Mouse (Mus musculus) heart, embryonic 10.5 days (tissue): ENCODE measurements around the gene Tbx6. TPM values are rescaled to one million over a fixed set of nuclear protein-coding genes. Genes with fewer than 3 reads are reported as not detected.

Experiments used
- DNase-seq: peaks from one replicate; pipeline ENCODE4 v3.0.0-alpha.2; 2017; ENCODE audit warnings: low spot score
- H3K27ac ChIP-seq: fragments of 300-500 bp; sonication (generic); 2 replicates; pipeline ENCODE4 v1.5.1; 2016; ENCODE audit warnings: mild to moderate bottlenecking
- H3K27me3 ChIP-seq: fragments of 300-500 bp; sonication (generic); 2 replicates; pipeline ENCODE4 v1.6.1; 2016; ENCODE audit warnings: mild to moderate bottlenecking; ENCODE audit not compliant: poor library complexity, insufficient read depth, severe bottlenecking
- H3K36me3 ChIP-seq: fragments of 300-500 bp; sonication (generic); 2 replicates; pipeline ENCODE4 v1.6.1; 2016; ENCODE audit warnings: mild to moderate bottlenecking, moderate library complexity
- H3K4me1 ChIP-seq: fragments of 300-500 bp; sonication (generic); 2 replicates; pipeline ENCODE4 v1.6.1; 2016; ENCODE audit warnings: mild to moderate bottlenecking
- H3K4me3 ChIP-seq: fragments of 300-500 bp; sonication (generic); 2 replicates; pipeline ENCODE4 v1.5.1; 2016; ENCODE audit warnings: mild to moderate bottlenecking, moderate library complexity
- H3K9me3 ChIP-seq: fragments of 300-500 bp; sonication (generic); 2 replicates; pipeline ENCODE4 v1.6.1; 2016; ENCODE audit warnings: mild to moderate bottlenecking, moderate library complexity
- WGBS: fragments of 180-500 bp; shearing (Covaris S2); methylation state at CpG from one replicate; pipeline ENCODE4 v1.1.7; 2016; 5-methylcytosine and 5-hydroxymethylcytosine counted together
- polyA plus RNA-seq: library from polyadenylated mRNA; unstranded; fragments of >200 nt; fragmentation: Nextera tagmentation; extraction: Ambion mirVana; gene quantifications from 2 replicates; pipeline ENCODE4 v1.2.1, GENCODE M21; 2016

Gene Tbx6
- 0.23 and 0.53 TPM in 2 replicates for polyA plus RNA-seq

- Histone ChIP-seq H3K9me3 (no peaks in the 10 kb centered on the region), H3K4me3 (peak within 1 kb of the TSS; percentile 63), H3K36me3 (peaks cover 35% of the 10 kb centered on the region), H3K27ac (peak within 1 kb of the TSS; percentile 76), H3K27me3 (no peaks in the 10 kb centered on the region), H3K4me1 (peaks cover 61% of the 10 kb centered on the region)
- WGBS: 7% methylated on average over 22 of the region's 22 CpGs
- no peak for DNase-seq
Measured at GRCm38 (mm10) chr7:126780971-126781635, at the start of gene Tbx6. Tbx6 (plus strand) TSS chr7:126781483.

- no peaks in the 10 kb centered on the region for H3K36me3 ChIP-seq
- no peak for DNase-seq
- no peak overlapping the region for H3K4me3 ChIP-seq
- WGBS: 77% methylated on average over 8 of the region's 8 CpGs
- no peak overlapping the region for H3K27ac ChIP-seq
- 0 out of 2 replicates have a peak, but pooled peaks cover 5% of the 10 kb centered on the region for H3K4me1 ChIP-seq
- no peaks in the 10 kb centered on the region for H3K9me3 ChIP-seq
- peaks cover 22% of the 10 kb centered on the region; the same call in 1 of the 2 replicates for H3K27me3 ChIP-seq
Measured at GRCm38 (mm10) chr7:126736122-126736521, 45.2 kb upstream of the Tbx6 start.

DNA sequence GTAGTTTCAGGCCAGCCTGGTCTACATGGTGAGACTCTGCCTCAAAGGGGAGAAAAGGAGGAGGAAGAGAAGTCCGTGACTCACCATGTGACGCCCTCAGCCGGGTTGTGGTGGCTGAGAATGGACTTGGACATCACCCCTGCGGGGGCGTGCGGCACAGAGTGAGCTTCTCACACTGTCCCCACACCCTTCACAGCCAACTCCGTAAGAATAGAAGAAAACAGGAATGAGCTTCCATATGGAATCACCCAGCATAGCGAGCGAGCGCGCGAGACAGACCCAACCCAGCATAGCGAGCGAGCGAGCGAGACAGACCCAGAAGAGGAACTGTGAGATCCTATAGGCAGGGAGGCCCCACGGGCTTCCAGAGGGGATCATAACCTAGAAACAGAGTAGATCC is 41.7 kb upstream of the Tbx6 start:
- H3K27me3 ChIP-seq: peaks cover 18% of the 10 kb centered on the region; the same call in 1 of the 2 replicates
- 84% methylated on average over 17 of the region's 17 CpGs for WGBS
- no peak for DNase-seq
- H3K4me3 ChIP-seq: no peak overlapping the region
- H3K9me3 ChIP-seq: no peaks in the 10 kb centered on the region
- H3K27ac ChIP-seq: no peak overlapping the region
- no peaks in the 10 kb centered on the region for H3K36me3 ChIP-seq
- 0 out of 2 replicates have a peak, but pooled peaks cover 5% of the 10 kb centered on the region for H3K4me1 ChIP-seq

- no peaks in the 10 kb centered on the region for H3K36me3 ChIP-seq
- no peak for DNase-seq
- H3K27me3 ChIP-seq: peaks cover 18% of the 10 kb centered on the region; the same call in 1 of the 2 replicates
- 0 out of 2 replicates have a peak, but pooled peaks cover 5% of the 10 kb centered on the region for H3K4me1 ChIP-seq
- no peak overlapping the region for H3K4me3 ChIP-seq
- 77% methylated on average over 13 of the region's 13 CpGs for WGBS
- H3K27ac ChIP-seq: no peak overlapping the region
- no peaks in the 10 kb centered on the region for H3K9me3 ChIP-seq
Measured at GRCm38 (mm10) chr7:126740132-126740735, 41.0 kb upstream of the Tbx6 start.

DNA sequence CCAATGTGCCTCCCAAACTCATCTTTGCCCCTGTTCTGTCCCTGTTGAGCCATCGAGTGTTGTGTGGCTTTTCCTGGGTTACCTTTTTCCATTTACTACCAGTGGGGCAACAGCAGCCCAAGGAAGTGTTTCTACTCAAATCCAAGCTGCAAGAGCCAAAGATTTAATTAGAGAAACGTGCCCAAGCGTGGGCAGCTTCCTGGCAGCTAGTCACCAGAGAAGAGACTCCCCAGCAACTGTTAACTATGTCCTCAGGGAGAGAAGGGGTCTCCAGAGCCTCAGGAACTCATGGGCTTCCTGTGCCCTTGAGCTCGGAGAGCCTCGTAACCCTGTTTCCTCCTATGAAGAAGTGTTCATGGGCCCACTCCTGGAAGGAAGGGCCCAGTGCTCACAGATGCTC is 40.3 kb upstream of the Tbx6 start:
- no peaks in the 10 kb centered on the region for H3K36me3 ChIP-seq
- no peak overlapping the region for H3K27ac ChIP-seq
- no peaks in the 10 kb centered on the region for H3K9me3 ChIP-seq
- 0 out of 2 replicates have a peak, but pooled peaks cover 5% of the 10 kb centered on the region for H3K4me1 ChIP-seq
- no peak for DNase-seq
- H3K27me3 ChIP-seq: peaks cover 18% of the 10 kb centered on the region; the same call in 1 of the 2 replicates
- H3K4me3 ChIP-seq: no peak overlapping the region
- 79% methylated on average over 5 of the region's 5 CpGs for WGBS

GRCm38 (mm10) chr7:126741452-126741851 is 39.8 kb upstream of the Tbx6 start:
- Histone ChIP-seq H3K9me3 (no peaks in the 10 kb centered on the region), H3K27me3 (peaks cover 18% of the 10 kb centered on the region; the same call in 1 of the 2 replicates), H3K4me3 (no peak overlapping the region), H3K27ac (no peak overlapping the region), H3K4me1 (peaks cover 9% of the 10 kb centered on the region; the same call in 1 of the 2 replicates), H3K36me3 (no peaks in the 10 kb centered on the region)
- no peak for DNase-seq
- 86% methylated on average over 5 of the region's 5 CpGs for WGBS

DNA sequence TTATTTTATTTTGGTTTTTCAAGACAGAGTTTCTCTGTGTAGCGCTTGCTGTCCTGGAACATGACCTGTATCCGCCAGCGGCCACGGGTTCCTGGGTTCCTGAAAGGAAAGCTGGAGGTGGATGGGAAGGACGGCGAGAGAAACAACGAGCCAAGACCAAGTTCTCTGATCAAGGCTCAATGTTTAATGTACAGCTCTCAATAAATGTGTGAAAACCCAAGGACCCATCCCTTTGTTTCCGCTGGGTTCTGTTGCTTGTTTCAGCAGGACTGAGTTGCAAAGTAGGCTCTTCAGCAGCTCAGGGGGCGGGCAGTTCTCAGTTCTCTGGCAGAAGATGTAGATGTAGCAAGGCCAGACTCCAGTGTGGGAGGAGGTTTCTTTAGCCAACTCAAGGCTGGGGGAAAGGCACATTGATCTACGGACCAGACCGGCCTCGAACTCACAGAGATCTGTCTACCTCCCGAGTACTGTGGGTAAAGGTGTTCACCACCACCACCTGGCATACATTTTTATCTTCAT is 39.3 kb upstream of the Tbx6 start:
- H3K4me1 ChIP-seq: peaks cover 9% of the 10 kb centered on the region; the same call in 1 of the 2 replicates
- no peak for DNase-seq

GRCm38 (mm10) chr7:126746066-126746465 is 35.2 kb upstream of the Tbx6 start:
- 72% methylated on average over 12 of the region's 12 CpGs for WGBS
- no peak for DNase-seq

More for the DNA sequence above, 39.3 kb upstream of the Tbx6 start:
- no peak overlapping the region for H3K27ac ChIP-seq
- WGBS: 87% methylated on average over 13 of the region's 13 CpGs
- H3K9me3 ChIP-seq: no peaks in the 10 kb centered on the region
- no peaks in the 10 kb centered on the region for H3K36me3 ChIP-seq
- peaks cover 18% of the 10 kb centered on the region; the same call in 1 of the 2 replicates for H3K27me3 ChIP-seq
- no peak overlapping the region for H3K4me3 ChIP-seq

DNA sequence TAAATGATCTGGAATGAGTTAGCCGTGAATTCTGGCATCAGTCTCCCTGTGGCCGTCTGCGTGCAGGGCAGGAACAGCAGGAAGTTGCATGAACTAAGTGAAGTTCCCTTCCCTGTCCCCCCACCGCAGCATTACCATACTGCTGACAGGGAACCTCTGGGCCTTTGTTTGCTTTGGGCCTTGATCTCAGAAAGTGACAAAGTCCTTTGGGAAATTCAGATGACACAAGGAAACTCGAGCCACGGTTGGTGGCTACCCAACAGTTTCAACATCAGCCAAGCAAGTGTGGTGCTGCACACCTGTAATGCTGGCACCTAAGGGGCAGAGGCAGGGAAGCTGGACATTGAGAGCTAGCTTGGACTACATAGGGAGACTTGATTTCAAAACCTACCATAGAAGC is 34.5 kb upstream of the Tbx6 start:
- H3K4me3 ChIP-seq: no peak overlapping the region
- peaks cover 6% of the 10 kb centered on the region; the same call in 1 of the 2 replicates for H3K4me1 ChIP-seq
- H3K27me3 ChIP-seq: no peaks in the 10 kb centered on the region
- no peak for DNase-seq
- 36% methylated on average over 6 of the region's 6 CpGs for WGBS
- no peaks in the 10 kb centered on the region for H3K36me3 ChIP-seq
- H3K9me3 ChIP-seq: no peaks in the 10 kb centered on the region
- H3K27ac ChIP-seq: no peak overlapping the region

More at GRCm38 (mm10) chr7:126746066-126746465, 35.2 kb upstream of the Tbx6 start:
- H3K4me1 ChIP-seq: peaks cover 6% of the 10 kb centered on the region; the same call in 1 of the 2 replicates
- no peak overlapping the region for H3K4me3 ChIP-seq
- no peak overlapping the region for H3K27ac ChIP-seq
- H3K36me3 ChIP-seq: no peaks in the 10 kb centered on the region
- no peaks in the 10 kb centered on the region for H3K9me3 ChIP-seq
- H3K27me3 ChIP-seq: 0 out of 2 replicates have a peak, but pooled peaks cover under 1% of the 10 kb centered on the region

GRCm38 (mm10) chr7:126748824-126749223 is 32.5 kb upstream of the Tbx6 start:
- WGBS: 69% methylated on average over 7 of the region's 7 CpGs
- H3K9me3 ChIP-seq: no peaks in the 10 kb centered on the region
- no peaks in the 10 kb centered on the region for H3K27me3 ChIP-seq

DNA sequence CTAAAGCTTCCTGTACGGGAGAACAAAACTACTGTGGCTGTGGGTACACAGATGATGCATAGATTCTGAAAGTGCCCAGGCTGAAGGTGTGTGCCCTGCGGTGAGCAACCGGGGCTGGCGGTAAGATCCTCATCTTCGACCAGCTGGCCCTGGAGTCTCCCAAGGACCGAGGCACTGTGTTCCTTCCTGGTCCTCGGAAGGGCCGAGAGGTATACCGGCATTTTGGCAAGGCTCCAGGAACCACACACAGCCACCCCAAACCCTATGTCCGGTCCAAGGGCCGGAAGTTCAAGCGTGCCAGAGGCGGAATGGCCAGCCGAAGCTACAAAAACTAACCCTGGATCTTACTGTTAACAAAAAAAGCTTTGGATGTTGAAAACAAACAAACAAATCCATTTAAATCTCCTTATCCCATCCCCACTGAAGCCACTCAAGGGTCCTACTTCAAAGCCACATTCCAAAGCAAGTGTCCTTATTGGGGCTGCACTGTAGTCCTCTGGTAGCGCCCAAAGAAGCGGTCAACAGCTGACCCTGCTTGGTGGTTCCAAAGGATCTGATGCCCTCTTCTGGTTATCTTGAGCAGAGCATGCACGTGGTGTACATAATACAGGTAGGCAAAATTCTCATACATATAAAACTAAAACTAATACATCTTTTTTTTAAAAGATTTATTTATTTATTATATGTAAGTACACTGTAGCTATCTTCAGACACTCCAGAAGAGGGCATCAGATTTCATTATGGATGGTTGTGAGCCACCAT is 31.5 kb upstream of the Tbx6 start:
- Histone ChIP-seq H3K4me3 (no peak overlapping the region), H3K36me3 (no peaks in the 10 kb centered on the region), H3K27ac (no peak overlapping the region), H3K4me1 (peaks cover 6% of the 10 kb centered on the region; the same call in 1 of the 2 replicates), H3K9me3 (no peaks in the 10 kb centered on the region), H3K27me3 (no peaks in the 10 kb centered on the region)
- DNase-seq: no peak
- WGBS: 91% methylated on average over 17 of the region's 17 CpGs

More at GRCm38 (mm10) chr7:126748824-126749223, 32.5 kb upstream of the Tbx6 start:
- no peak overlapping the region for H3K4me3 ChIP-seq
- no peak for DNase-seq
- H3K36me3 ChIP-seq: no peaks in the 10 kb centered on the region
- peaks cover 6% of the 10 kb centered on the region; the same call in 1 of the 2 replicates for H3K4me1 ChIP-seq
- no peak overlapping the region for H3K27ac ChIP-seq

DNA sequence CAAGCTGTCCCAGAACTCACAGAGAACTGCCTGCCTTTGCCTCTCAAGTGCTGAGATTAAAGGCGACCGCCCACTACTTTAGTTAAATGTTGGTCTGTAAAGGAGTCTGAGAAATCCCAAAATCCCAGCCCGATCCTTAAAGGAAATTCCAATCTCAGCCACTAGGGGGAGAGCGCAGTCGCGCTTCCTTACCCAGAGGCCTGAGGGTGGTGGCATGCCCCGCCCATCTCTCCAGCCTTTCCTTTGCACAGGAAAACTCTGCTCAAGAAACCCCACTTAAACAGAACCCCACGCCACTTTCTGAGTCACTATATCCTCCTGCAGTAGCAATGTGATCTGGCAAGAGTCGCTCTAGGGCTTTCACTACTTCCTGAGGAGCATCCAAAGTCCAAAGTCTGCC is 26.4 kb upstream of the Tbx6 start:
- Histone ChIP-seq H3K4me3 (peak overlapping the region; percentile 17), H3K27ac (peak overlapping the region; percentile 67), H3K36me3 (no peaks in the 10 kb centered on the region), H3K27me3 (no peaks in the 10 kb centered on the region), H3K9me3 (no peaks in the 10 kb centered on the region), H3K4me1 (peaks cover 14% of the 10 kb centered on the region)
- under 1% methylated on average over 9 of the region's 9 CpGs for WGBS
- DNase-seq: no peak
